Mouse (Mus musculus): ENCODE results near the gene Chst14.

Chst14 gene

GRCm38 (mm10) chr2:118926361-118926997, at the start of gene Chst14:
Chst14 (plus strand) TSS chr2:118926496.
- DNase-seq (ENCODE audit: low read depth): no peak

GRCm38 (mm10) chr2:118881019-118881418, 45.3 kb upstream of the Chst14 start:
- no peak for DNase-seq (ENCODE audit: low read depth)

- no peak for DNase-seq (ENCODE audit: low read depth)
Observed at GRCm38 (mm10) chr2:118881956-118882355, 44.3 kb upstream of the Chst14 start.

- DNase-seq (ENCODE audit: low read depth): peak; percentile 70
Observed at GRCm38 (mm10) chr2:118882840-118883679, 43.2 kb upstream of the Chst14 start.

- no peak for DNase-seq (ENCODE audit: low read depth)
Observed at GRCm38 (mm10) chr2:118887440-118887839, 38.9 kb upstream of the Chst14 start.

- no peak for DNase-seq (ENCODE audit: low read depth)
Observed at GRCm38 (mm10) chr2:118887845-118888548, 38.3 kb upstream of the Chst14 start.

- DNase-seq (ENCODE audit: low read depth): no peak
Observed at GRCm38 (mm10) chr2:118891173-118891572, 35.1 kb upstream of the Chst14 start.

- DNase-seq (ENCODE audit: low read depth): no peak
Observed at GRCm38 (mm10) chr2:118895990-118896913, 30.0 kb upstream of the Chst14 start.

- DNase-seq (ENCODE audit: low read depth): no peak
Observed at GRCm38 (mm10) chr2:118896914-118897291, 29.4 kb upstream of the Chst14 start.

GRCm38 (mm10) chr2:118897392-118897791, 28.9 kb upstream of the Chst14 start:
- no peak for DNase-seq (ENCODE audit: low read depth)

GRCm38 (mm10) chr2:118897808-118898207, 28.5 kb upstream of the Chst14 start:
- DNase-seq (ENCODE audit: low read depth): no peak

- DNase-seq (ENCODE audit: low read depth): no peak
Observed at GRCm38 (mm10) chr2:118898771-118899170, 27.5 kb upstream of the Chst14 start.

GRCm38 (mm10) chr2:118899306-118899705, 27.0 kb upstream of the Chst14 start:
- DNase-seq (ENCODE audit: low read depth): no peak

- no peak for DNase-seq (ENCODE audit: low read depth)
Observed at GRCm38 (mm10) chr2:118899981-118900825, 26.1 kb upstream of the Chst14 start, which contains the start of gene Bahd1. Bahd1 (plus strand) TSS chr2:118900377.

- no peak for DNase-seq (ENCODE audit: low read depth)
Observed at GRCm38 (mm10) chr2:118900826-118901140, 25.5 kb upstream of the Chst14 start.

GRCm38 (mm10) chr2:118901175-118902031, 24.9 kb upstream of the Chst14 start:
- peak; percentile 78 for DNase-seq (ENCODE audit: low read depth)

- DNase-seq (ENCODE audit: low read depth): no peak
Observed at GRCm38 (mm10) chr2:118902051-118903025, 24.0 kb upstream of the Chst14 start.

GRCm38 (mm10) chr2:118903333-118903741, 23.0 kb upstream of the Chst14 start:
- DNase-seq (ENCODE audit: low read depth): no peak
